Mouse (Mus musculus): Measurements from ENCODE around the gene Ing2. TPM values are rescaled to one million over a fixed set of nuclear protein-coding genes. Genes with fewer than 3 reads are reported as not detected.

Gene Ing2
- 10 to 100 TPM; 31.2 to 31.8 TPM for total RNA-seq (2023)

DNA sequence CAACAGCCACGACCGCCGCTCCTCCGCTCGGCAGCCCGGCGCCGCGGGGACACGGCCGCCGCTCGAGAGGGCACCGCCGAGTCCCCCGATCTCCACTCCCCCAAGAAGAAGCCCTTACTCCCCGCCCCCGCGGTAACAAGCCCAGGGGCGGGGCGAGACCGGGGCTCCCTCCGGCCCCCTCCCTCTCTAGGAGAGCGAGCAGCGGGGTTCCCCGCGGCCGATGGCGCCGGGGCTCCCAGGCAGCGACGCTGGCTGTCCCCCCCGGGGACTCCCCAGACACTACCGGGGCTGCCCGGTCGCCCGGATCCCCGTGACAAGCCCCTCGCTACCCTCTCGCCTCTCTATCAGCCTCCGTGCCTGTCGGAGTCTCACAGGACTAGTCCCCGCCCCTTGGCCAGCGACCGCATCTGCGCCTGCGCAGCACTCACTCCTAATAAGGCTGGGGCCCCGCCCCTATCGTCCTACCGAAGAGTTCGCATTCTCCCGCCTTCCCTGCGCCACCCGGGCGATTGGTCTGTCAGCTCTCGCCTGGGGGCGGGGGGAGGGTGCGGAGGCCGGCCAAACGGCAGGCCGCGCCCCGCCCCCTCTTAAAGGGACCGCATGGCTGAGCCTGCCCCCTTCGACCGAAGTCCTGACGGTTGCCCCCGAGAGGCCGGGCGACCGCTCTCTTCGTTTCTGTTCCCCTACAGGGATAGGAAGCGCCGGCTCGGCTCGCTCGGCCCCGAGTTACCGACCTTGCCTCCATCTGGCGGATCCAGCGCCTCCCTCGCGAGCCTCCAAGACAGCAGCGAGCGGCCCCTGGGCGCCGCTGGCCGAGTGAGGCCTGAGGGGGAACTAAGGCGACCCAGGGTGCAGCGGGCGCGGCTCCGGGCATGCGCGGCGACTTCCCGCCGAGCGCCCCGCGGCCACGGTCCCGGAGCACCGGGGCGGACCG is at the start of gene Ing2:
TSS of gene Ing2 (minus strand) at position 780 of the 934 bp plus-strand sequence.

GRCm38 (mm10) chr8:47713761-47714745 is 38.7 kb upstream of the Ing2 start, which contains the start of gene Cdkn2aip:
Cdkn2aip (minus strand) TSS chr8:47713932.

Other genes with a start within 250 kb of the Ing2 start
- under 1 TPM; 0.59 to 0.82 TPM for gene Stox2, start 229.2 kb downstream of the Ing2 start, total RNA-seq (2023)
- 10 to 100 TPM; 37.6 to 40.8 TPM for gene Trappc11, start 142.1 kb downstream of the Ing2 start, total RNA-seq (2023)
- 10 to 100 TPM; 31.1 to 32.2 TPM for gene Rwdd4a, start 141.9 kb downstream of the Ing2 start, total RNA-seq (2023)
- 10 to 100 TPM; 31.2 to 46.3 TPM for gene Cdkn2aip, start 38.4 kb upstream of the Ing2 start, total RNA-seq (2023)
- not detected for gene Cldn24, start 146.6 kb upstream of the Ing2 start, total RNA-seq (2023)
- not detected for gene Cldn22, start 148.9 kb upstream of the Ing2 start, total RNA-seq (2023)

Measured in T-cell, adult 66 days (primary cell).